Mouse (Mus musculus): ENCODE results near the gene Ccdc43.

DNA sequence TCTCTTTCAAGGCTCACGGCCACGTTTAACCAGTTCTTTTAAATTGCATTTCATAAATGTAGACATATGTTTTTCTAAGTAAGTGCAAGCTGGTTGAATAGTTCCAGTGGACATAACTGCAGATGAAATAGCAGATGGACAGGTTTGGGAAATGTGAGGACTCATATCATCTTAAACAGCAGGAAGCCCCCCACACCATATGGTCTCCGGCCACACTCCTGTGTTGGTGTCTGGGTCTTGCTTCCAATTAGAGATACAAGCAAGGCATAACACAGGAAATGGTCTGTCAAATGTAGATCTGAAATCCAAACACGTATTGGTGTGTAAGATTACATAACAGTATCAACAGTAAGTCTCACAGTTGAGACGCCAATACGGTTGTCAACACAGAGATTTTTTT lies 33.8 kb upstream of the Ccdc43 start:
- TF ChIP-seq POLR2A (IDR thresholded peaks at IDR 0.05; ENCODE audit: insufficient read depth, low read depth, low read length) (no peak), CTCF (IDR thresholded peaks at IDR 0.05) (no peak), EP300 (IDR thresholded peaks at IDR 0.05; ENCODE audit: insufficient read depth, low read depth, low read length) (no peak)
